Mouse (Mus musculus): ENCODE results near the gene Gm5148. TPM values are rescaled to one million over a fixed set of nuclear protein-coding genes. Genes with fewer than 3 reads are reported as not detected.
A peak's percentile ranks its signal among the peaks of the same experiment; 100 is the strongest.

Gm5148 gene
- total RNA-seq, 2 experiments from 2014 or later: 3.9 to 4.8 TPM

- DNase-seq (ENCODE audit: low spot score in 2 of 2): peak in 1 of 2 experiments; percentile 13
Measured at GRCm38 (mm10) chr3:37738171-37738950, 14.1 kb upstream of the Gm5148 start.

- DNase-seq (ENCODE audit: low spot score in 2 of 2): peak in 1 of 2 experiments; percentile 54
Measured at GRCm38 (mm10) chr3:37737407-37737806, 13.1 kb upstream of the Gm5148 start.

GRCm38 (mm10) chr3:37735166-37735565, 10.9 kb upstream of the Gm5148 start:
- DNase-seq (ENCODE audit: low spot score in 2 of 2): no peak

GRCm38 (mm10) chr3:37729142-37729541, 4.9 kb upstream of the Gm5148 start:
- no peak for DNase-seq (ENCODE audit: low spot score in 2 of 2)

GRCm38 (mm10) chr3:37728112-37729100, 4.1 kb upstream of the Gm5148 start:
- DNase-seq (ENCODE audit: low spot score in 2 of 2): no peak

- no peak for DNase-seq (ENCODE audit: low spot score in 2 of 2)
Measured at GRCm38 (mm10) chr3:37727392-37727791, 3.1 kb upstream of the Gm5148 start.

GRCm38 (mm10) chr3:37726501-37727140, 2.3 kb upstream of the Gm5148 start:
- no peak for DNase-seq (ENCODE audit: low spot score in 2 of 2)

- no peak for DNase-seq (ENCODE audit: low spot score in 2 of 2)
Measured at GRCm38 (mm10) chr3:37724946-37725735, 851 bp upstream of the Gm5148 start.

GRCm38 (mm10) chr3:37723662-37724170, 574 bp downstream of the Gm5148 start:
- peak; percentile 37 to 65 for DNase-seq (ENCODE audit: low spot score in 2 of 2)

GRCm38 (mm10) chr3:37723061-37723521, 1.2 kb downstream of the Gm5148 start:
- peak in 1 of 2 experiments; percentile 8 for DNase-seq (ENCODE audit: low spot score in 2 of 2)

- no peak for DNase-seq (ENCODE audit: low spot score in 2 of 2)
Measured at GRCm38 (mm10) chr3:37722487-37723060, 1.7 kb downstream of the Gm5148 start.

GRCm38 (mm10) chr3:37716992-37717391, 7.3 kb downstream of the Gm5148 start:
- DNase-seq (ENCODE audit: low spot score in 2 of 2): no peak

GRCm38 (mm10) chr3:37715734-37716133, 8.6 kb downstream of the Gm5148 start:
- DNase-seq (ENCODE audit: low spot score in 2 of 2): no peak

- no peak for DNase-seq (ENCODE audit: low spot score in 2 of 2)
Measured at GRCm38 (mm10) chr3:37712501-37712900, 11.8 kb downstream of the Gm5148 start.

- no peak for DNase-seq (ENCODE audit: low spot score in 2 of 2)
Measured at GRCm38 (mm10) chr3:37711639-37712038, 12.7 kb downstream of the Gm5148 start.

- DNase-seq (ENCODE audit: low spot score in 2 of 2): peak; percentile 42 to 69
Measured at GRCm38 (mm10) chr3:37707801-37708200, 16.5 kb downstream of the Gm5148 start.

GRCm38 (mm10) chr3:37706439-37706838, 17.9 kb downstream of the Gm5148 start:
- no peak for DNase-seq (ENCODE audit: low spot score in 2 of 2)

GRCm38 (mm10) chr3:37705436-37705835, 18.9 kb downstream of the Gm5148 start:
- no peak for DNase-seq (ENCODE audit: low spot score in 2 of 2)

GRCm38 (mm10) chr3:37704701-37705279, 19.5 kb downstream of the Gm5148 start:
- DNase-seq (ENCODE audit: low spot score in 2 of 2): no peak
